Mouse (Mus musculus): ENCODE results near the gene Pak3.

- TF ChIP-seq CTCF (IDR thresholded peaks at IDR 0.05; ENCODE audit: low read depth) (no peak), EP300 (optimal IDR thresholded peaks at IDR 0.05) (no peak)
Observed at GRCm38 (mm10) chrX:143846637-143847036, 328.2 kb downstream of the Pak3 start.
